Mouse (Mus musculus) gastrocnemius, adult 8-10 months (tissue): Measurements from ENCODE around the gene Ralgds. TPM values are rescaled to one million over a fixed set of nuclear protein-coding genes. Genes with fewer than 3 reads are reported as not detected.

ENCODE experiments used
- DNase-seq, 2 experiments: peaks; one replicate each; pipeline ENCODE4 v3.0.0; 2022; ENCODE audit warnings: low spot score in 2 of 2
- total RNA-seq, 4 experiments: library from RNA; stranded (reverse); gene quantifications; 2 replicates each; pipeline ENCODE4 v1.2.4; 2022

Gene Ralgds
- total RNA-seq, 4 experiments from 2014 or later: 8.1 to 11.1 (median 9.4) TPM

- no peak for DNase-seq
These were observed 89.0 kb downstream of the Ralgds start for GRCm38 (mm10) chr2:28601720-28602590.

Other genes starting within 250 kb of the Ralgds start
- gene Ppp1r26, start 66.3 kb upstream of the Ralgds start, total RNA-seq: 1 to 10 TPM; 2.5 to 3.4 (median 3.0) TPM
- not detected for gene 1700007K13Rik, start 46.8 kb upstream of the Ralgds start, total RNA-seq
- gene Mrps2, start 45.1 kb upstream of the Ralgds start, total RNA-seq: 10 to 100 TPM; 22.3 to 24.7 (median 23.9) TPM
- gene Gbgt1, start 16.2 kb upstream of the Ralgds start, total RNA-seq: under 1 TPM; 0.36 to 0.99 (median 0.62) TPM
- gene Gm10134, start 7.0 kb upstream of the Ralgds start, total RNA-seq: 1 to 10 TPM in 1 of 4 experiments, not detected in 3; 1.6 TPM
- gene Cel, start 50.3 kb downstream of the Ralgds start, total RNA-seq: not detected
- 1 to 10 TPM; 6.5 to 8.2 (median 7.4) TPM for gene Gtf3c5, start 70.6 kb downstream of the Ralgds start, total RNA-seq
- gene Gfi1b, start 108.9 kb downstream of the Ralgds start, total RNA-seq: not detected
- 10 to 100 TPM; 43.1 to 59.9 (median 45.4) TPM for gene Tsc1, start 128.1 kb downstream of the Ralgds start, total RNA-seq
- not detected for gene Spaca9, start 186.6 kb downstream of the Ralgds start, total RNA-seq
- not detected for gene Ak8, start 187.0 kb downstream of the Ralgds start, total RNA-seq